Mouse (Mus musculus) cortical plate, adult 2 months (tissue): ENCODE data around the gene Cnih4. TPM values are rescaled to one million over a fixed set of nuclear protein-coding genes. Genes with fewer than 3 reads are reported as not detected.

Experiments
- H3K27ac ChIP-seq: fragments of 200-500 bp; 2 replicates; pipeline ENCODE4 v1.5.1; 2012; ENCODE audit warnings: low read length, control low read depth, inconsistent platforms; ENCODE audit not compliant: insufficient read depth
- H3K4me1 ChIP-seq: fragments of 200-500 bp; 2 replicates; pipeline ENCODE4 v1.6.1; 2011; ENCODE audit warnings: low read length; ENCODE audit not compliant: control insufficient read depth, insufficient read depth
- H3K4me3 ChIP-seq: fragments of 200-500 bp; 2 replicates; pipeline ENCODE4 v1.5.1; 2011; ENCODE audit warnings: mild to moderate bottlenecking, low read length, control low read depth; ENCODE audit not compliant: insufficient read depth
- CTCF ChIP-seq: fragments of 200-500 bp; IDR thresholded peaks from 2 replicates; pipeline ENCODE4 v1.5.1; 2011; ENCODE audit warnings: mild to moderate bottlenecking, control low read depth, low read length; ENCODE audit not compliant: insufficient read depth; ENCODE audit errors: extremely low read depth
- POLR2A ChIP-seq: fragments of 200-500 bp; IDR thresholded peaks from 2 replicates; pipeline ENCODE4 v1.6.1; 2011; ENCODE audit warnings: mild to moderate bottlenecking, low read length, control low read depth; ENCODE audit not compliant: insufficient read depth; ENCODE audit errors: extremely low read depth
- polyA plus RNA-seq: library from polyadenylated mRNA; depleted of rRNA; stranded (reverse); fragments of >200 nt; gene quantifications from 2 replicates; pipeline ENCODE4 v1.2.3, GENCODE M21; 2012

The Cnih4 gene
- polyA plus RNA-seq, 1 experiment, result 25.3 TPM

DNA sequence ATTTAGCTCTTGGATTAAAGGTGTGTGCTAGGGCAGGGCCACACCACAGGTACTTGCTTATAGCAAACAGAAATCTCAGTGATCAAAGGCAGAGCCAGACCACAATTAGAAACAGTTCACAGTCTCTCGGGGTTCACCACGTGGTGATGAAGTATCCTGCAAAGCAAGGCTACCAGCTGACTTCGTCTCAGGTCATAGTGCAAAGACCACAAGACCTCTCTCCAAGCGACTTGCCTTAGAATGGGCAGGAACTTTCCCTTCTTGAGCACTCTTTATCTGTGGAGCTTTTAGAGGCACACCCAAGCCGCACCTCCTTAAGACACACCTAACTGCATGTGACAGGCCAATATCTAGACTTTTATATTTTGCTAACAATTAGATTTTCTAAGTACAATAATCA is 4.0 kb downstream of the Cnih4 start:
- Histone ChIP-seq H3K27ac (no peak overlapping the region), H3K4me3 (no peak overlapping the region), H3K4me1 (peaks cover 5% of the 10 kb centered on the region; the same call in 1 of the 2 replicates)
- no peak for TF ChIP-seq CTCF
- TF ChIP-seq POLR2A, result no peak

DNA sequence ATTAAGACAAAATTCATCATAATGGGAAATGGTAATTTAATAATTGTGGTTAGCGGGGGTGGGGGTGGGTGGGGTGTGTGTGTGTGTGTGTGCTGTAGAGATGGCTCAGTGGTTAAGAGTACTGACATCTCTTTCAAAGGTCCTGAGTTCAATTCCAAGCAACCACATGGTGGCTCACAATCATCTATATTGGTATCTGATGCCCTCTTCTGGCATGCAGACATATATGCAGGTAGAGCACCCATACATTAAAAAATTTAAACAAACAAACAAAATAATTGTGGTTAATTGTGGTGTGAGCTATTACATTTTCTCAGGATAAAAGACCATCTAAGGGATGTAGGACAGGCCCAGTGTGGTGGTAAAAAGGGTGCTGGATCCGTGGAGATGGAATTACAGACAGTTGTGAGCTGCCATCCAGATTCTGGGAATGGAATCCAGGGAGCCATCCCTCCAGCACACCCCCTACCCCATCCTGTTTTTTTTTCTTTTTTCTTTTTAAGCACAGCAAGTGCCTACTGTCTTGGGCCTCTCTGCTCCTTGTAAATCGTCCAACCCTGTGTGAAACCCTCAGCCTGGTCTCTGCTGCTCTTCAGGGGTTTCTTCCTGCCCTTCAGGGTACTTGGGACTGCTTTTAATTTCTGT is 5.0 kb downstream of the Cnih4 start:
- no peak overlapping the region for H3K27ac ChIP-seq
- peaks cover 7% of the 10 kb centered on the region; the same call in 1 of the 2 replicates for H3K4me1 ChIP-seq
- TF ChIP-seq POLR2A (no peak), CTCF (no peak)
- no peak overlapping the region for H3K4me3 ChIP-seq

DNA sequence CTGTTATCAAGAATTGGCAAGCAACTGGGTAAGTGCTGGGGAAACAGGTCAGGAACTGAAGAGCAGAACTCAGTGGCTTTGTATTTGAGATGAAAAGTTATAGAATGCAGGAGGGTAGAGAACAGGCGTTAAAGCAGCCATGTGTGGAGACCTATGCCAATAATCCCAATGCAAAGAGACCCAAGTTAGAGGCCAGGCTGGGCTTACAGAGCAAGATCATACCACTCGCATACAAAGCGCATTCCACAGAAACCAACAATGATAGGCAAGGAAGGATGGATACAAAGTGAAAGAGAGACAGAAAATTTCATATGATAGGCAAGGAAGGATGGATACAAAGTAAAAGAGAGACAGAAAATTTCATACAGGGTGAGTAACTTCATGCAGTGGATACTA is 5.9 kb downstream of the Cnih4 start:
- TF ChIP-seq POLR2A (no peak), CTCF (no peak)
- peaks cover 5% of the 10 kb centered on the region; the same call in 1 of the 2 replicates for H3K4me1 ChIP-seq
- H3K4me3 ChIP-seq, result peak overlapping the region; percentile 75; the same call in 1 of the 2 replicates
- no peak overlapping the region for H3K27ac ChIP-seq

DNA sequence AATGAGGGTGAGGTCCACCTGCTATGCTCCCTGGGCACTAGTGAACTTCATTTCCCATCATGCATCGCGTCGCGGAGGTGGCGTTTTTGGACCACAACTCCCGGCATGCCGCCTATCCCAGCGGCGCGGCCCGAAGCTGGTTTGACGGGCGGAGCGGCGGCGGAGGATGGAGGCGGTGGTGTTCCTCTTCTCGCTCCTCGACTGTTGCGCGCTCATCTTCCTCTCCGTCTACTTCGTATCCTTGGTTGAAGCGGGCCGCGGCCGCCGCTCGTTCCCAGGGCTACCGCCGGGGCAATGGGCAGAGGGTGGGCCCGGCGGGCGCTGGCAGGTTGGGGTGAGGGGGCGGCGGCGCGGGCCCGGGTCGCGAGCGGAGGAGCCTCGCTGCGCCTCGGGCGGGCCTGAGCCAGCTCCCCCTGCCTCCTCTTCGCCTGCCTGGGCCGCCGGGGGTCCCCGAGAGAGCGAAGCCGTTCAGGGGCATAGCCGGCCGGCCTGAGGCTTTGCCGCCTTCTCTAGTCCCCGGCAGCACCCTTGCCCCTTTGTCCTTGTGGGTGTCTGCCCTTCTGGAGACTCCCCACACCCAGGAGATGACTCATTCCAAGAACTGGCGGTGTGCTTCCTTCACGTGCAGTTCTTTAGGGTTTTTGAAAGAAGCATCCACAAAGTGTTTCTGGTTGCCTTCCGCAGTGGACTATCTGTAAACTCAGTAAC is 6.5 kb downstream of the Cnih4 start:
- TF ChIP-seq POLR2A (peak; percentile 78; the same call in 1 of the 2 replicates), CTCF (no peak)
- Histone ChIP-seq H3K4me3 (peak overlapping the region; percentile 75), H3K4me1 (peaks cover 5% of the 10 kb centered on the region; the same call in 1 of the 2 replicates), H3K27ac (peak overlapping the region; percentile 15; the same call in 1 of the 2 replicates)

DNA sequence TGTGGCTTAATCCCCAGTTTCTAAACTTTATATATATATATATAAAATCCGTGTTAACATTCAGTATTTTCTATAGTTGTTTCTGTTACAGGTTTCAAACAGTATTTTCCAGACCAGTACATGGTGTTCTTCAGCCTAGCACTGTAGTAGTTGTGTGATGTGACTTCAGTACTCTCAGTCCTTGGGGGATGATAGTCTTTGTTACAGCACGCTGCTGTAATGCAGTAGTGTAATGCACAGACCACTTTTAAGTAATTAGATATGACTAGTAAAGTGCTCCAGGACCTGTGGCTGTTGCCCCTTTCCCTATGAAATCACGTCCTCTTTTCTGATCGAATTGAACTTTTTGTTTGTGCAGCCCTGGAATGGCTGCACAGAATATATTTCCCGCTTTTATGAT is 7.0 kb downstream of the Cnih4 start:
- TF ChIP-seq CTCF (no peak), POLR2A (no peak)
- H3K4me3 ChIP-seq, result peak overlapping the region; percentile 75; the same call in 1 of the 2 replicates
- H3K4me1 ChIP-seq, result peaks cover 5% of the 10 kb centered on the region; the same call in 1 of the 2 replicates
- no peak overlapping the region for H3K27ac ChIP-seq

DNA sequence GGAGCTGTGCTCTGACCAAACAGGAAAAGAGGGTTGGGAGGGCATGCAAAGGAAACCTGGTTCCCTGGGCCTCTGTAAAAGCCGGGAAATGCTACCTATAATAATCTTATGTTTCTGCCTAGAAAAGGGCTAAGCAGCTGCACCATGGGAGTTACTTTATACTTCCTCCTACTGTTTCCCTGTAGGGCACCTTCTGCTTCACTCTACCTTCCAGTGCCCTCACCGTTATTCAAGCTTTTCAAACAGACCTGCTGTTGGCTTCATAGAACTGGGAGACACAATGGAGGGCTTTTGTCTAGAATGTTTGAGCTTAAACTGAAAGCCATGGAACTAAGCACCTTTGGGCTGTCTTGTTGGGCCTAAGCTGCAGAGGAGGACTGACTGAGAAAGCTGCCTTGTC is 23.3 kb downstream of the Cnih4 start:
- Histone ChIP-seq H3K27ac (no peak overlapping the region), H3K4me3 (no peak overlapping the region), H3K4me1 (no peaks in the 10 kb centered on the region)
- no peak for TF ChIP-seq POLR2A
- no peak for TF ChIP-seq CTCF

DNA sequence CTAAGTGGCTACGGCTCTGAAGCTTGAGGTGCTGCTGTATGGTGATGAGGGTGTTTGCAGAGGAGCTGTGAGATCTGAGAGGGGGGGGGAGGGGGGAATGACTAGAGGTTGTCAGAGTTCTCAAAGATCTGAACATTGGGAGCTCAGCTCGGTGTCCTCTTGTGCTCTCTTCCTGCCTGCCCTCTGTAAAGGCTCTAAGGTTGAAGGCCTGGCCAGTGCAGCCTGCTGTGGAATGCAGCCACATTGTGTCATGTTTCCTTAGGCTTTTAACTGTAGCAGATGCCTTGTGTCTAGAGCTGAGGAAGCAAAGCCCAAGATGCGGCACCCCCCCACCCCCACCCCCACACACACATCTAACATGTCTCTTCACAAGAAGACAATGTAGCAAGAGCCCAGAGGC is 23.9 kb downstream of the Cnih4 start:
- TF ChIP-seq POLR2A (no peak), CTCF (no peak)

DNA sequence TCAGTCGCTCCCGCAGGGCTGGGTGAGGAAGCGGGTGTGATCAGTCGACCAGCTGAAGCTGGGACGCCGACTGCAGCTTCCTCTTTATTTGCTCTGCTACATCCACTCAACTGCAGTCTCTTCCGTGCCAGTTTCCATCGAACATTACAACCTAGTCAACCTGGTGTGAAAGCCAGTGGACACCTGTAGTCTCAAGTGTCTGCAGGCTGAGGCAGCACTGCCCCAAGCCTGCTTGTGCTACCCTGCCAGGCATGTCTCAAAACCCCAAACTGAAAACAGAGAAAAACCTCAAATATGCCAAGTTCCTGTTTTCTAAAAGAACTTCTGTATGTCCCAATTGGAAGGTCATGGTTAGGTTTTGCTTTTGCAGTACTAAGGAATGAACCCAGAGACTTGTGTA is 25.7 kb downstream of the Cnih4 start:
- Histone ChIP-seq H3K4me3 (no peak overlapping the region), H3K27ac (no peak overlapping the region)
- TF ChIP-seq POLR2A (no peak), CTCF (no peak)

More for the DNA sequence above, 23.9 kb downstream of the Cnih4 start:
- no peak overlapping the region for H3K4me3 ChIP-seq
- no peak overlapping the region for H3K27ac ChIP-seq
- H3K4me1 ChIP-seq, result no peaks in the 10 kb centered on the region

DNA sequence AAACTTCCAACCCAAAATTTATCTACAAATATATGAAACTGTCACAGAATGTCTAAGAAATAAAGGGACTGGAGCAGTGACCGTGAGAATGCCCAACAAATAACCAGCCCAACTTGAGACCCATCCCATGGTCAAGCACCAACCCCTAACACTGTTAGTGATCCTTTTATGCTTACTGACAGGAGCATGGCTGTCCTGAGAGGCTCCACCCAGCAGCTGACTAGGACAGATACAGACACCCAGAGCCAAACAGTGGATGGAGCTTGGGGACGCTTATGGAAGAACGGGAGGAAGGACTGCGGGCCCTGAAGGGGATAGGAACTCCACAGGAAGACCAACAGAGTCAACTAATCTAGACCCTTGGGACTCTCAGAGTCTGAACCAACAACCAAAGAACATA is 44.4 kb downstream of the Cnih4 start:
- H3K27ac ChIP-seq, result no peak overlapping the region
- no peaks in the 10 kb centered on the region for H3K4me1 ChIP-seq
- no peak overlapping the region for H3K4me3 ChIP-seq
- TF ChIP-seq CTCF (no peak), POLR2A (no peak)

More for the DNA sequence above, 25.7 kb downstream of the Cnih4 start:
- H3K4me1 ChIP-seq, result no peaks in the 10 kb centered on the region

DNA sequence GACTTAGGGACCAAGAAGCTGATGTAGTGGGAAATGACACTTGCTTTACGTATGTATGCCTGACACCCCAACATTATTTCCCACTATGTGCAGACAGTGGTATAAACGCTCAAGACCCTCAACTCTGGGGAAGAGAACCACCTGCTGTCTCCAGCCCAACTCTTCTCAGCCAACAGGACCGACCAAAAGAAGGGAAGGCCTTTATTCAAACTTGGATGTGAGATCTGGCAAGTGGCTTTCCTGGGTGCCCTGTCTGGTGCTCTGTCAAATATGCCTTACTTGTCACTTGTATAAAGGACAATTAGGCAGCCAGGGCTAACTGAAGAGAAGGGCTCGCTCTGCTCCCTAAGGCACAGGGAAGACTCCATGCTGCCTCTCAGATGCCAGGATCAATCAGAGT is 55.0 kb downstream of the Cnih4 start:
- TF ChIP-seq POLR2A (no peak), CTCF (no peak)
- H3K4me1 ChIP-seq, result no peaks in the 10 kb centered on the region
- H3K4me3 ChIP-seq, result no peak overlapping the region
- H3K27ac ChIP-seq, result no peak overlapping the region
